Mouse (Mus musculus) hindbrain, embryonic 11.5 days (tissue): ENCODE measurements at regions not wholly inside any gene's neighbourhood (a gene's known extent, or its start where the extent isn't known, plus 50 kb on each side); places are given as distances from the start of the nearest gene placed in this dataset.

Experiments
- ATAC-seq: fragments of 200-750 bp; cut with Nextera tagmentation; 2 replicates; pipeline ENCODE4 v1.8.0; 2017; ENCODE audit warnings: mild to moderate bottlenecking, moderate TSS enrichment, moderate library complexity; ENCODE audit not compliant: low FRiP score
- DNase-seq: peaks from one replicate; pipeline ENCODE4 v3.0.0-alpha.2; 2015; ENCODE audit warnings: low spot score
- H3K27ac ChIP-seq: fragments of 300-500 bp; sonication (generic); 2 replicates; pipeline ENCODE4 v1.5.1; 2014; ENCODE audit warnings: mild to moderate bottlenecking, low read depth, low read length
- H3K27me3 ChIP-seq: fragments of 300-500 bp; sonication (generic); 2 replicates; pipeline ENCODE4 v1.6.1; 2014; ENCODE audit warnings: mild to moderate bottlenecking, low read length, moderate library complexity, mixed read lengths; ENCODE audit not compliant: control insufficient read depth, insufficient read depth
- H3K36me3 ChIP-seq: fragments of 300-500 bp; sonication (generic); 2 replicates; pipeline ENCODE4 v1.6.1; 2014; ENCODE audit warnings: mild to moderate bottlenecking, low read length, moderate library complexity, mixed read lengths; ENCODE audit not compliant: control insufficient read depth, insufficient read depth
- H3K4me1 ChIP-seq: fragments of 300-500 bp; sonication (generic); replicated peaks from 2 replicates; pipeline ENCODE4 v1.6.1; 2014; ENCODE audit warnings: low read length, mixed read lengths; ENCODE audit not compliant: control insufficient read depth, insufficient read depth
- H3K4me2 ChIP-seq: fragments of 300-500 bp; sonication (generic); replicated peaks from 2 replicates; pipeline ENCODE4 v1.6.1; 2014; ENCODE audit warnings: mild to moderate bottlenecking, low read depth, low read length
- H3K4me3 ChIP-seq: fragments of 300-500 bp; sonication (generic); 2 replicates; pipeline ENCODE4 v1.5.1; 2014; ENCODE audit warnings: low read depth, low read length
- H3K9ac ChIP-seq: fragments of 300-500 bp; sonication (generic); 2 replicates; pipeline ENCODE4 v1.6.1; 2014; ENCODE audit warnings: low read depth, low read length
- H3K9me3 ChIP-seq: fragments of 300-500 bp; sonication (generic); 2 replicates; pipeline ENCODE4 v1.6.1; 2016; ENCODE audit warnings: low read length; ENCODE audit not compliant: control insufficient read depth
- WGBS: fragments of 180-500 bp; shearing (Covaris S2); extraction: QIAGEN DNeasy Blood & Tissue Kit; methylation state at CpG from one replicate; pipeline ENCODE4 v1.1.7; 2014; 5-methylcytosine and 5-hydroxymethylcytosine counted together

- no peak for DNase-seq
- H3K4me1 ChIP-seq: peaks cover 3% of the 10 kb centered on the region; the same call in 1 of the 2 replicates
- 96% methylated on average over 4 of the region's 4 CpGs for WGBS
- no peak overlapping the region for H3K27ac ChIP-seq
- ATAC-seq: no peak
- H3K9ac ChIP-seq: no peak overlapping the region
- H3K36me3 ChIP-seq: no peaks in the 10 kb centered on the region
- H3K4me3 ChIP-seq: no peak overlapping the region
- no peaks in the 10 kb centered on the region for H3K9me3 ChIP-seq
- H3K4me2 ChIP-seq: no peak overlapping the region
- H3K27me3 ChIP-seq: no peaks in the 10 kb centered on the region
Measured at GRCm38 (mm10) chr3:38363888-38364287, 120.8 kb downstream of the Ankrd50 start.

- H3K4me2 ChIP-seq: no peak overlapping the region
- WGBS: 93% methylated on average over 4 of the region's 4 CpGs
- no peak overlapping the region for H3K27ac ChIP-seq
- H3K4me3 ChIP-seq: no peak overlapping the region
- no peaks in the 10 kb centered on the region for H3K27me3 ChIP-seq
- H3K4me1 ChIP-seq: peaks cover 3% of the 10 kb centered on the region; the same call in 1 of the 2 replicates
- ATAC-seq: no peak
- DNase-seq: no peak
- H3K9ac ChIP-seq: no peak overlapping the region
- H3K9me3 ChIP-seq: no peaks in the 10 kb centered on the region
- no peaks in the 10 kb centered on the region for H3K36me3 ChIP-seq
Measured at GRCm38 (mm10) chr3:38361411-38361810, 123.2 kb downstream of the Ankrd50 start.

GRCm38 (mm10) chr3:38360974-38361373, 123.7 kb downstream of the Ankrd50 start:
- Histone ChIP-seq H3K9me3 (no peaks in the 10 kb centered on the region), H3K27me3 (no peaks in the 10 kb centered on the region), H3K27ac (no peak overlapping the region), H3K4me1 (peaks cover 3% of the 10 kb centered on the region; the same call in 1 of the 2 replicates), H3K9ac (no peak overlapping the region), H3K36me3 (no peaks in the 10 kb centered on the region), H3K4me2 (no peak overlapping the region), H3K4me3 (no peak overlapping the region)
- 58% methylated on average over 5 of the region's 5 CpGs for WGBS
- ATAC-seq (no peak), DNase-seq (no peak)

GRCm38 (mm10) chr3:38360421-38360921, 124.2 kb downstream of the Ankrd50 start:
- Histone ChIP-seq H3K27me3 (no peaks in the 10 kb centered on the region), H3K4me2 (no peak overlapping the region), H3K4me3 (no peak overlapping the region), H3K4me1 (peaks cover 3% of the 10 kb centered on the region; the same call in 1 of the 2 replicates), H3K36me3 (no peaks in the 10 kb centered on the region), H3K9me3 (no peaks in the 10 kb centered on the region), H3K27ac (no peak overlapping the region), H3K9ac (no peak overlapping the region)
- no peak for DNase-seq
- no peak for ATAC-seq
- 12% methylated on average over 3 of the region's 3 CpGs for WGBS

- WGBS: 43% methylated on average over 14 of the region's 14 CpGs
- Histone ChIP-seq H3K27me3 (no peaks in the 10 kb centered on the region), H3K36me3 (no peaks in the 10 kb centered on the region), H3K4me2 (no peak overlapping the region), H3K4me3 (no peak overlapping the region), H3K9me3 (no peaks in the 10 kb centered on the region), H3K4me1 (peaks cover 3% of the 10 kb centered on the region; the same call in 1 of the 2 replicates), H3K27ac (no peak overlapping the region), H3K9ac (no peak overlapping the region)
- peak; percentile 27 for DNase-seq
- ATAC-seq: no peak
Measured at GRCm38 (mm10) chr3:38357905-38358491, 126.6 kb downstream of the Ankrd50 start.

GRCm38 (mm10) chr3:38344283-38344682, 140.4 kb downstream of the Ankrd50 start:
- no peaks in the 10 kb centered on the region for H3K4me1 ChIP-seq
- no peak for ATAC-seq
- no peak overlapping the region for H3K9ac ChIP-seq
- H3K36me3 ChIP-seq: no peaks in the 10 kb centered on the region
- no peak overlapping the region for H3K27ac ChIP-seq
- no peak for DNase-seq
- H3K27me3 ChIP-seq: no peaks in the 10 kb centered on the region
- H3K4me3 ChIP-seq: no peak overlapping the region
- H3K9me3 ChIP-seq: no peaks in the 10 kb centered on the region
- 35% methylated on average over 2 of the region's 2 CpGs for WGBS
- no peak overlapping the region for H3K4me2 ChIP-seq

GRCm38 (mm10) chr3:38341666-38342065, 143.0 kb downstream of the Ankrd50 start:
- no peak overlapping the region for H3K4me3 ChIP-seq
- no peak overlapping the region for H3K9ac ChIP-seq
- no peaks in the 10 kb centered on the region for H3K36me3 ChIP-seq
- no peak overlapping the region for H3K4me2 ChIP-seq
- DNase-seq (no peak), ATAC-seq (no peak)
- H3K9me3 ChIP-seq: no peaks in the 10 kb centered on the region
- 96% methylated on average over 1 of the region's 1 CpGs for WGBS
- no peaks in the 10 kb centered on the region for H3K27me3 ChIP-seq
- no peak overlapping the region for H3K27ac ChIP-seq
- no peaks in the 10 kb centered on the region for H3K4me1 ChIP-seq

GRCm38 (mm10) chr3:38333321-38333910, 151.2 kb downstream of the Ankrd50 start:
- no peaks in the 10 kb centered on the region for H3K36me3 ChIP-seq
- H3K4me2 ChIP-seq: no peak overlapping the region
- WGBS: 88% methylated on average over 3 of the region's 3 CpGs
- no peak overlapping the region for H3K9ac ChIP-seq
- no peaks in the 10 kb centered on the region for H3K9me3 ChIP-seq
- no peak overlapping the region for H3K4me3 ChIP-seq
- H3K4me1 ChIP-seq: no peaks in the 10 kb centered on the region
- no peak for DNase-seq
- H3K27me3 ChIP-seq: no peaks in the 10 kb centered on the region
- H3K27ac ChIP-seq: no peak overlapping the region
- ATAC-seq: no peak

- no peaks in the 10 kb centered on the region for H3K36me3 ChIP-seq
- H3K9me3 ChIP-seq: no peaks in the 10 kb centered on the region
- H3K27ac ChIP-seq: no peak overlapping the region
- H3K4me3 ChIP-seq: no peak overlapping the region
- H3K4me2 ChIP-seq: no peak overlapping the region
- no peaks in the 10 kb centered on the region for H3K4me1 ChIP-seq
- no peak for ATAC-seq
- no peaks in the 10 kb centered on the region for H3K27me3 ChIP-seq
- H3K9ac ChIP-seq: no peak overlapping the region
- no peak for DNase-seq
Measured at GRCm38 (mm10) chr3:38331169-38331568, 153.5 kb downstream of the Ankrd50 start.
